Mouse (Mus musculus) lung, adult 2 months (tissue): Measurements from ENCODE around the gene Rps9.

Source experiments
- CTCF ChIP-seq: fragments of 200-500 bp; IDR thresholded peaks from 2 replicates; pipeline ENCODE4 v1.5.1; 2011; ENCODE audit warnings: mild to moderate bottlenecking, low read length, control low read depth; ENCODE audit not compliant: insufficient read depth
- POLR2A ChIP-seq: fragments of 200-500 bp; IDR thresholded peaks from 2 replicates; pipeline ENCODE4 v1.6.1; 2011; ENCODE audit warnings: low read depth, mild to moderate bottlenecking, control low read depth, low read length, borderline replicate concordance; ENCODE audit errors: extremely low read depth

DNA sequence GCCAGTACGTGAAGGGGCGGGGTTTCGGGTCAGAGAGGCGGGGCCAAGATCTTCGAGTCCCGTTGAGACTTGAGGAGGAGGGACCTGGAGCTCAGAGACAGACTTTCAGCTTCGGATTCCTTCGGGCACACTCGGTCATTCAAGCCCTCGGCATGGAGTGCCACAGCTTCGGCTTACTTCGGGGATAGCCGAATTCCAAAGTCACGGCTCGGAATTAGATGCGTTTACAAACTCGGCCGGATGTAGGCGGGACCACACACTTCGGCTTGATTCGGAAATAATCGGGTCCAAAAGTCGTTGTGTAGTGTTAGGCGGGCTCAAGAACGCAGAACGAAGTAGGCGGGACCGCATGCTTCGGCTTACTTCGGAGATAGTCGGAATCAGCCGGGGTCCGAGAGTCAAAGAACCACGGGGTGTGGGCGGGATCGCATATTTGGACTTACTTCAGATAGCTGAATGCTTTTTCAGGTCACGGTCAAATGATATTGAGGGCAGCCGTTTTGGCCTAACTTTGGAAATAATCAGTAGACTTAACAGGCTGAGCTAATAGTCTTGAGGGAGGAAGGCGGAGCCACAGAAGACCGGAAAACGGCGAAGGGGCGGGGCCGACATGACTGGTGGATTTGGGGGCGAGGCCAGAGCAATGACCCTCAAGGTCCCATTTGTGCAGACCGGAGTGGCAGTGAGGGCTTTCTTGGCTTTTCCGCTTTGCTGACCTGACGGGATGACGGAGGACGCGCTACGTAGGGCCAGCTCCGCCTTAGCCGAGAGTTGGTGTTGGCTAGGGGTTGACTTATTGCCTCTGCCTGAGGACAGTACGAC is 10.6 kb upstream of the Rps9 start, which contains the start of gene Mboat7:
- TF ChIP-seq CTCF = no peak
- TF ChIP-seq POLR2A = peak; percentile 96; the same call in 1 of the 2 replicates
